Mouse (Mus musculus) liver, adult 2 months (tissue): ENCODE data around the gene Zfp148.

Source experiments
- CTCF ChIP-seq: fragments of 200-500 bp; IDR thresholded peaks from 2 replicates; pipeline ENCODE4 v1.5.1; 2011; ENCODE audit warnings: low read depth, low read length, control low read depth
- POLR2A ChIP-seq: fragments of 200-500 bp; IDR thresholded peaks from 2 replicates; pipeline ENCODE4 v1.6.1; 2011; ENCODE audit warnings: low read length, control low read depth; ENCODE audit not compliant: insufficient read depth; ENCODE audit errors: extremely low read depth

- no peak for TF ChIP-seq CTCF
- TF ChIP-seq POLR2A, result no peak
These were observed 35.0 kb downstream of the Zfp148 start for GRCm38 (mm10) chr16:33415607-33416006.
